8 mouse cellular contexts compared by ENCODE assay signal in the genomic region with DNA sequence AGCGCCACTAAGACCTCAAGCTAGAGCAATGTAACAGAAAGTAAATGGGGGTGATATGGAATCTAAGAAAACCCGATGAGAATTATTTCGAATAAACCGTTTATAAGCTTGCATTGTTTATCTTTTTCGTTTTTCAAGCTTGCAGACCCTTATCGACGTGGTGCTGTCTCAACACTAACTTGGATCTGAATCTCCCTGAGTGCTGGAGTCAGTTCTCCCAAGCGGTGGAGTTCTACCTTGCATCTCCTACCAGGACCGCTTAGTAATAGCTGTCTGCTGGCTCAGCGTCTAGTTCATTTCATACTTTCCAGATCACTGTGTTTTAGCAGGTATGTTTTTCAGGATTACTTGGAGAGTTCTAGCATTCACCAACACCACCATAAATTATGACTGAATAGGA. TPM values are rescaled to one million over a fixed set of nuclear protein-coding genes. Genes with fewer than 3 reads are reported as not detected.
DNase-seq lines count a peak whose midpoint lies in the region; ATAC-seq and TF ChIP-seq lines count a peak whose summit lies in the region.

No protein-coding gene starts in this region.

- peak overlapping the region; percentile 82 for H3K4me3 ChIP-seq in heart, embryonic 10.5 days
- peak overlapping the region; percentile 93 for H3K4me3 ChIP-seq in E14TG2a.4 (replicated peaks; ENCODE audit: low read length)
- peak overlapping the region; percentile 78 for H3K4me3 ChIP-seq in forebrain, embryonic 12.5 days (replicated peaks)
- peak overlapping the region; percentile 78 for H3K4me3 ChIP-seq in liver, embryonic 16.5 days (ENCODE audit: low read depth, low read length)

- peaks cover 12% of the 10 kb centered on the region; the same call in 1 of the 2 replicates for H3K4me1 ChIP-seq in heart, embryonic 10.5 days
- peaks cover 17% of the 10 kb centered on the region for H3K4me1 ChIP-seq in E14TG2a.4 (replicated peaks; ENCODE audit: low read depth, low read length)
- H3K4me1 ChIP-seq in forebrain, embryonic 12.5 days = peaks cover 20% of the 10 kb centered on the region
- peaks cover 7% of the 10 kb centered on the region for H3K4me1 ChIP-seq in liver, embryonic 16.5 days (ENCODE audit: control insufficient read depth, low read depth, low read length)

- no peak for DNase-seq in heart, embryonic 10.5 days (ENCODE audit: low spot score)
- DNase-seq in heart, adult 18-20 months = no peak
- no peak for DNase-seq in right cerebral cortex, postnatal 4 days
- no peak for DNase-seq in gastrocnemius, adult 18-20 months (ENCODE audit: low spot score)
- no peak for DNase-seq in testis, postnatal 14 days (ENCODE audit: low spot score)

- H3K27ac ChIP-seq in heart, embryonic 10.5 days = peak overlapping the region; percentile 91; the same call in 1 of the 2 replicates
- H3K27ac ChIP-seq in forebrain, embryonic 12.5 days = 0 out of 2 replicates have a peak overlapping the region, but pooled peaks have one; percentile 31
- H3K27ac ChIP-seq in liver, embryonic 16.5 days (ENCODE audit: low read length) = no peak overlapping the region

- 12% methylated on average over 10 of the region's 10 CpGs for WGBS in heart, embryonic 10.5 days
- WGBS in forebrain, embryonic 12.5 days = 15% methylated on average over 10 of the region's 10 CpGs
- WGBS in liver, embryonic 16.5 days (ENCODE audit: insufficient replicate concordance) = 11% methylated on average over 10 of the region's 10 CpGs

- no peak for ATAC-seq in forebrain, embryonic 12.5 days (ENCODE audit: low FRiP score)
- ATAC-seq in liver, embryonic 16.5 days (ENCODE audit: low read depth) = no peak

- H3K9ac ChIP-seq in forebrain, embryonic 12.5 days = peak overlapping the region; percentile 55
- peak overlapping the region; percentile 66 for H3K9ac ChIP-seq in liver, embryonic 16.5 days (ENCODE audit: low read depth, low read length)

- peaks cover 9% of the 10 kb centered on the region; the same call in 1 of the 2 replicates for H3K36me3 ChIP-seq in heart, embryonic 10.5 days
- H3K36me3 ChIP-seq in E14TG2a.4 (ENCODE audit: insufficient read depth, low read length) = peaks cover 33% of the 10 kb centered on the region; the same call in 1 of the 2 replicates
- H3K36me3 ChIP-seq in forebrain, embryonic 12.5 days (replicated peaks) = peaks cover 6% of the 10 kb centered on the region
- no peaks in the 10 kb centered on the region for H3K36me3 ChIP-seq in liver, embryonic 16.5 days (ENCODE audit: control insufficient read depth, insufficient read depth)

- H3K4me2 ChIP-seq in forebrain, embryonic 12.5 days = peak overlapping the region; percentile 72
- peak overlapping the region; percentile 86 for H3K4me2 ChIP-seq in liver, embryonic 16.5 days (ENCODE audit: low read depth, low read length)

- no peaks in the 10 kb centered on the region for H3K27me3 ChIP-seq in heart, embryonic 10.5 days (ENCODE audit: insufficient read depth, poor library complexity, severe bottlenecking)
- H3K27me3 ChIP-seq in E14TG2a.4 (ENCODE audit: insufficient read depth, low read length) = no peaks in the 10 kb centered on the region
- H3K27me3 ChIP-seq in forebrain, embryonic 12.5 days = no peaks in the 10 kb centered on the region
- H3K27me3 ChIP-seq in liver, embryonic 16.5 days (ENCODE audit: control insufficient read depth, insufficient read depth, low read depth, low read length) = no peaks in the 10 kb centered on the region

- no peak for TF ChIP-seq CTCF in E14TG2a.4 (conservative IDR thresholded peaks at IDR 0.05; ENCODE audit: low read length)

- no peaks in the 10 kb centered on the region for H3K9me3 ChIP-seq in heart, embryonic 10.5 days
- no peaks in the 10 kb centered on the region for H3K9me3 ChIP-seq in E14TG2a.4 (ENCODE audit: low read length)
- no peaks in the 10 kb centered on the region for H3K9me3 ChIP-seq in forebrain, embryonic 12.5 days
- H3K9me3 ChIP-seq in liver, embryonic 16.5 days (replicated peaks; ENCODE audit: control insufficient read depth, low read length) = no peaks in the 10 kb centered on the region

RNA-seq across cellular contexts. Expression of a gene that starts 0.6 kb away (rescaled TPM):
- polyA plus RNA-seq in heart, embryonic 10.5 days (2016; fragmentation: Nextera tagmentation; extraction: Ambion mirVana) = 29.4 and 31.3 TPM in 2 replicates
- total RNA-seq in heart, adult 18-20 months (2021) = 10 to 100 TPM; 21.6 to 23.6 TPM
- 27.3 and 28.9 TPM in 2 replicates for polyA plus RNA-seq in forebrain, embryonic 12.5 days (2016; fragmentation: Nextera tagmentation; extraction: Ambion mirVana)
- 8.8 and 9.1 TPM in 2 replicates for polyA plus RNA-seq in liver, embryonic 16.5 days (2015; fragmentation: Nextera tagmentation; extraction: Ambion mirVana)
- total RNA-seq in gastrocnemius, adult 18-20 months (2021) = 10 to 100 TPM; 24.1 to 25.6 TPM

RNA-seq across cellular contexts. Expression of a gene that starts 4.0 kb away (rescaled TPM):
- 21.1 and 27.4 TPM in 2 replicates for polyA plus RNA-seq in heart, embryonic 10.5 days (2016; fragmentation: Nextera tagmentation; extraction: Ambion mirVana)
- 1 to 10 TPM; 3.1 to 3.8 TPM for total RNA-seq in heart, adult 18-20 months (2021)
- 37.0 and 37.1 TPM in 2 replicates for polyA plus RNA-seq in forebrain, embryonic 12.5 days (2016; fragmentation: Nextera tagmentation; extraction: Ambion mirVana)
- polyA plus RNA-seq in liver, embryonic 16.5 days (2015; fragmentation: Nextera tagmentation; extraction: Ambion mirVana) = 8.5 and 9.4 TPM in 2 replicates
- 1 to 10 TPM; 1.3 to 1.7 TPM for total RNA-seq in gastrocnemius, adult 18-20 months (2021)

RNA-seq across cellular contexts. Expression of a gene that starts 32.5 kb away (rescaled TPM):
- 7.6 and 9.3 TPM in 2 replicates for polyA plus RNA-seq in heart, embryonic 10.5 days (2016; fragmentation: Nextera tagmentation; extraction: Ambion mirVana)
- 1 to 10 TPM; 8.1 to 9.8 TPM for total RNA-seq in heart, adult 18-20 months (2021)
- polyA plus RNA-seq in forebrain, embryonic 12.5 days (2016; fragmentation: Nextera tagmentation; extraction: Ambion mirVana) = 18.6 and 19.5 TPM in 2 replicates
- 2.1 and 2.6 TPM in 2 replicates for polyA plus RNA-seq in liver, embryonic 16.5 days (2015; fragmentation: Nextera tagmentation; extraction: Ambion mirVana)
- total RNA-seq in gastrocnemius, adult 18-20 months (2021) = 10 to 100 TPM; 12.3 to 13.5 TPM

RNA-seq across cellular contexts. Expression of a gene that starts 59.1 kb away (rescaled TPM):
- 10.2 and 11.2 TPM in 2 replicates for polyA plus RNA-seq in heart, embryonic 10.5 days (2016; fragmentation: Nextera tagmentation; extraction: Ambion mirVana)
- total RNA-seq in heart, adult 18-20 months (2021) = 1 to 10 TPM; 4.9 to 5.7 TPM
- polyA plus RNA-seq in forebrain, embryonic 12.5 days (2016; fragmentation: Nextera tagmentation; extraction: Ambion mirVana) = 10.8 and 11.5 TPM in 2 replicates
- polyA plus RNA-seq in liver, embryonic 16.5 days (2015; fragmentation: Nextera tagmentation; extraction: Ambion mirVana) = 28.4 and 32.5 TPM in 2 replicates
- 1 to 10 TPM; 1.9 to 3.0 TPM for total RNA-seq in gastrocnemius, adult 18-20 months (2021)
